Mouse (Mus musculus): Measurements from ENCODE around the gene Hoxa7. TPM values are rescaled to one million over a fixed set of nuclear protein-coding genes. Genes with fewer than 3 reads are reported as not detected.

Gene Hoxa7
- total RNA-seq, 2 experiments from 2014 or later, result 0.73 to 1.2 TPM

DNA sequence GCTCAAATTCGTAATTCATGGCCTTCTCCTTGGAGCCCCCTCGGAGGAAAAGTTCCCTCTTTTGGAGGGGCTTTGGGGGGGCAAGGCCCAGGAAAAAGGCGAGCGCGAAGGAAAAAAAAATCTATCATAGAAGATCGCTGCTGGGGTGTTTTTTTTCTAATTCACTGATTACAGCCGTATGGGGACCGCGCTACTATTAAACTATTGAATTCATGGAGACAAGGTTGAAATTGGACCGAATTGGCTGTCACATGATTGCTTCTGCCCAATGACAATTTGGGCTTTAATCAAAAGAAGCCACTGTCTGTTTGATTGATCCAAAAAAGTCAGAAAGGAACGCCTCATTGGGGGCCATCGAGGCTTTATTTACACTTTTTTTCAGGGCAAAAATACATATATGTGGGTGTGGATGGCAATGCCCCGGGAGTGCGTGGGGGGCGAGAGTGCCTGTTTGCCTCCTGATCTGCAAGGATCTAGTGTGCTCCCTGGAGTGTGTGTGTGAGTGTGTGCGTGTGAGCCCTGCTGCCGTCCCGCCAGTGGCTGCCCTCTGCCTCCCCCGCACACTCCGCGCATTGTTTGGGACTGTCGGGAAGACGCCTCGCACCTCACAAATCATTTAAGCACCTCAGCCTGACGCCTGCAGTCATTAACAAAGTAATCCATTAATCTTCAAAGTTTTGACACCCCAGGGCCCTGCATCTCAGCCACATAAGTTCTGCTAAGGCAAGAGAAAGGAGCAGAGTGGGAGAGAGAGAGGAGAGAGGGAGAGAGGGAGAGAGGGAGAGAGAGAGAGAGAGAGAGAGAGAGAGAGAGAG, 56.8 kb downstream of the Hoxa7 start, which contains the start of gene Hoxa2:
Hoxa2 (minus strand) TSS at position 206 of the 815 bp plus-strand sequence.
- no peak for ATAC-seq (ENCODE audit: poor library complexity, severe bottlenecking)

Other genes starting within 250 kb of the Hoxa7 start
- gene Skap2, start 209.3 kb downstream of the Hoxa7 start, total RNA-seq (2015), result 178 and 191 TPM in 2 replicates
- gene Skap2, start 209.3 kb downstream of the Hoxa7 start, total RNA-seq (2017), result 293 and 359 TPM in 2 replicates
- 0.11 TPM in 1 of 2 replicates, not detected in the other for gene Hoxa1, start 63.5 kb downstream of the Hoxa7 start, total RNA-seq (2015)
- 0.37 TPM in 1 of 2 replicates, not detected in the other for gene Hoxa1, start 63.5 kb downstream of the Hoxa7 start, total RNA-seq (2017)
- gene Hoxa2, start 57.0 kb downstream of the Hoxa7 start, total RNA-seq (2015), result not detected in 2 replicates
- not detected in 2 replicates for gene Hoxa2, start 57.0 kb downstream of the Hoxa7 start, total RNA-seq (2017)
- not detected in 2 replicates for gene 5730596B20Rik, start 44.4 kb downstream of the Hoxa7 start, total RNA-seq (2015)
- not detected in 2 replicates for gene 5730596B20Rik, start 44.4 kb downstream of the Hoxa7 start, total RNA-seq (2017)
- 0.27 TPM in 1 of 2 replicates, not detected in the other for gene Hoxa4, start 30.1 kb downstream of the Hoxa7 start, total RNA-seq (2015)
- gene Hoxa4, start 30.1 kb downstream of the Hoxa7 start, total RNA-seq (2017), result 0.28 TPM in 1 of 2 replicates, not detected in the other
- gene Hoxa5, start 17.3 kb downstream of the Hoxa7 start, total RNA-seq (2015), result 0.09 and 0.13 TPM in 2 replicates
- 0.18 TPM in 1 of 2 replicates, not detected in the other for gene Hoxa5, start 17.3 kb downstream of the Hoxa7 start, total RNA-seq (2017)
- not detected in 2 replicates for gene Hoxa6, start 13.1 kb downstream of the Hoxa7 start, total RNA-seq (2015)
- gene Hoxa6, start 13.1 kb downstream of the Hoxa7 start, total RNA-seq (2017), result not detected in 2 replicates
- 0.93 TPM in 1 of 2 replicates, not detected in the other for gene Hoxa3, start 8.5 kb downstream of the Hoxa7 start, total RNA-seq (2015)
- gene Hoxa3, start 8.5 kb downstream of the Hoxa7 start, total RNA-seq (2017), result not detected in 2 replicates
- gene Gm28308, start 8.5 kb downstream of the Hoxa7 start, total RNA-seq (2015), result not detected in 2 replicates
- gene Gm28308, start 8.5 kb downstream of the Hoxa7 start, total RNA-seq (2017), result not detected in 2 replicates
- 0.36 and 1.2 TPM in 2 replicates for gene Hoxa9, start 9.2 kb upstream of the Hoxa7 start, total RNA-seq (2015)
- gene Hoxa9, start 9.2 kb upstream of the Hoxa7 start, total RNA-seq (2017), result 1.5 and 2.0 TPM in 2 replicates
- gene Hoxa10, start 19.0 kb upstream of the Hoxa7 start, total RNA-seq (2015), result 0.07 TPM in 1 of 2 replicates, not detected in the other
- gene Hoxa10, start 19.0 kb upstream of the Hoxa7 start, total RNA-seq (2017), result 0.11 TPM in 1 of 2 replicates, not detected in the other
- gene Hoxa11, start 24.0 kb upstream of the Hoxa7 start, total RNA-seq (2015), result not detected in 2 replicates
- not detected in 2 replicates for gene Hoxa11, start 24.0 kb upstream of the Hoxa7 start, total RNA-seq (2017)
- not detected in 2 replicates for gene Hoxa13, start 39.0 kb upstream of the Hoxa7 start, total RNA-seq (2015)
- not detected in 2 replicates for gene Hoxa13, start 39.0 kb upstream of the Hoxa7 start, total RNA-seq (2017)
- gene Evx1, start 91.6 kb upstream of the Hoxa7 start, total RNA-seq (2015), result not detected in 2 replicates
- not detected in 2 replicates for gene Evx1, start 91.6 kb upstream of the Hoxa7 start, total RNA-seq (2017)

Data from megakaryocyte, adult 5-6 weeks (primary cell).